Mouse (Mus musculus): ENCODE results near the gene Olfr50. TPM values are rescaled to one million over a fixed set of nuclear protein-coding genes. Genes with fewer than 3 reads are reported as not detected.

Gene Olfr50
- polyA plus RNA-seq (2012; rRNA removed): not detected in 2 replicates
- not detected in 2 replicates for polyA plus RNA-seq (2014; fragmentation: Nextera tagmentation; extraction: Ambion mirVana)

GRCm38 (mm10) chr2:36790238-36790637 is at the start of gene Olfr50:
Olfr50 (plus strand) TSS chr2:36790538.
- TF ChIP-seq POLR2A (IDR thresholded peaks at IDR 0.05; ENCODE audit: borderline replicate concordance, extremely low read depth, insufficient read depth, insufficient read length): no peak
- 80% methylated on average over 2 of the region's 2 CpGs for WGBS
- Histone ChIP-seq H3K27ac (replicated peaks; ENCODE audit: low read depth, low read length) (no peak within 1 kb of the TSS), H3K9ac (ENCODE audit: low read depth, low read length, severe bottlenecking) (no peak within 1 kb of the TSS), H3K4me2 (replicated peaks; ENCODE audit: low read depth, low read length, severe bottlenecking) (no peak within 1 kb of the TSS), H3K4me3 (replicated peaks; ENCODE audit: low read length) (no peak within 1 kb of the TSS), H3K9me3 (ENCODE audit: control insufficient read depth, low read length) (peaks cover 5% of the 10 kb centered on the region; the same call in 1 of the 2 replicates), H3K36me3 (ENCODE audit: control insufficient read depth, insufficient read depth, low read length) (no peaks in the 10 kb centered on the region), H3K4me1 (ENCODE audit: control insufficient read depth, insufficient read depth, low read length) (no peaks in the 10 kb centered on the region), H3K27me3 (ENCODE audit: control insufficient read depth, insufficient read depth, low read length) (no peaks in the 10 kb centered on the region)
- ATAC-seq (ENCODE audit: low FRiP score, low read depth): no peak
- DNase-seq (ENCODE audit: low spot score): no peak

GRCm38 (mm10) chr2:36783976-36784375 is 6.4 kb upstream of the Olfr50 start, which contains the start of gene Olfr348:
Olfr348 (plus strand) TSS chr2:36784276.
- Histone ChIP-seq H3K4me1 (ENCODE audit: control insufficient read depth, insufficient read depth, low read length) (no peaks in the 10 kb centered on the region), H3K9ac (ENCODE audit: low read depth, low read length, severe bottlenecking) (no peak within 1 kb of the TSS), H3K36me3 (ENCODE audit: control insufficient read depth, insufficient read depth, low read length) (no peaks in the 10 kb centered on the region), H3K4me3 (replicated peaks; ENCODE audit: low read length) (no peak within 1 kb of the TSS), H3K4me2 (replicated peaks; ENCODE audit: low read depth, low read length, severe bottlenecking) (no peak within 1 kb of the TSS), H3K27ac (replicated peaks; ENCODE audit: low read depth, low read length) (no peak within 1 kb of the TSS), H3K9me3 (ENCODE audit: control insufficient read depth, low read length) (peaks cover 4% of the 10 kb centered on the region; the same call in 1 of the 2 replicates), H3K27me3 (ENCODE audit: control insufficient read depth, insufficient read depth, low read length) (no peaks in the 10 kb centered on the region)
- no peak for TF ChIP-seq POLR2A (IDR thresholded peaks at IDR 0.05; ENCODE audit: borderline replicate concordance, extremely low read depth, insufficient read depth, insufficient read length)
- 66% methylated on average over 2 of the region's 2 CpGs for WGBS
- ATAC-seq (ENCODE audit: low FRiP score, low read depth) (no peak), DNase-seq (ENCODE audit: low spot score) (no peak)

- TF ChIP-seq POLR2A (IDR thresholded peaks at IDR 0.05; ENCODE audit: borderline replicate concordance, extremely low read depth, insufficient read depth, insufficient read length): no peak
- no peaks in the 10 kb centered on the region for H3K27me3 ChIP-seq (ENCODE audit: control insufficient read depth, insufficient read depth, low read length)
- H3K4me2 ChIP-seq (replicated peaks; ENCODE audit: low read depth, low read length, severe bottlenecking): no peak within 1 kb of the TSS
- no peak for DNase-seq (ENCODE audit: low spot score)
- no peak for ATAC-seq (ENCODE audit: low FRiP score, low read depth)
- no peaks in the 10 kb centered on the region for H3K36me3 ChIP-seq (ENCODE audit: control insufficient read depth, insufficient read depth, low read length)
- no peak within 1 kb of the TSS for H3K4me3 ChIP-seq (replicated peaks; ENCODE audit: low read length)
- H3K27ac ChIP-seq (replicated peaks; ENCODE audit: low read depth, low read length): no peak within 1 kb of the TSS
- WGBS: 47% methylated on average over 1 of the region's 1 CpGs
- H3K9me3 ChIP-seq (ENCODE audit: control insufficient read depth, low read length): no peaks in the 10 kb centered on the region
- H3K4me1 ChIP-seq (ENCODE audit: control insufficient read depth, insufficient read depth, low read length): no peaks in the 10 kb centered on the region
- H3K9ac ChIP-seq (ENCODE audit: low read depth, low read length, severe bottlenecking): no peak within 1 kb of the TSS
These were observed 26.6 kb downstream of the Olfr50 start, which contains the start of gene Olfr3 for GRCm38 (mm10) chr2:36816932-36817331. Olfr3 (minus strand) TSS chr2:36817032.

- no peaks in the 10 kb centered on the region for H3K36me3 ChIP-seq (ENCODE audit: control insufficient read depth, insufficient read depth, low read length)
- TF ChIP-seq POLR2A (IDR thresholded peaks at IDR 0.05; ENCODE audit: borderline replicate concordance, extremely low read depth, insufficient read depth, insufficient read length): no peak
- H3K4me2 ChIP-seq (replicated peaks; ENCODE audit: low read depth, low read length, severe bottlenecking): no peak within 1 kb of the TSS
- no peaks in the 10 kb centered on the region for H3K27me3 ChIP-seq (ENCODE audit: control insufficient read depth, insufficient read depth, low read length)
- H3K9me3 ChIP-seq (ENCODE audit: control insufficient read depth, low read length): peaks cover 10% of the 10 kb centered on the region; the same call in 1 of the 2 replicates
- WGBS: 92% methylated on average over 1 of the region's 1 CpGs
- no peak for ATAC-seq (ENCODE audit: low FRiP score, low read depth)
- no peak within 1 kb of the TSS for H3K27ac ChIP-seq (replicated peaks; ENCODE audit: low read depth, low read length)
- no peak within 1 kb of the TSS for H3K9ac ChIP-seq (ENCODE audit: low read depth, low read length, severe bottlenecking)
- H3K4me3 ChIP-seq (replicated peaks; ENCODE audit: low read length): no peak within 1 kb of the TSS
- no peak for DNase-seq (ENCODE audit: low spot score)
- no peaks in the 10 kb centered on the region for H3K4me1 ChIP-seq (ENCODE audit: control insufficient read depth, insufficient read depth, low read length)
These were observed 55.7 kb downstream of the Olfr50 start, which contains the start of gene Olfr350 for GRCm38 (mm10) chr2:36846010-36846409. Olfr350 (plus strand) TSS chr2:36846310.

Other genes starting within 250 kb of the Olfr50 start
- gene Olfr344, start 223.9 kb upstream of the Olfr50 start, polyA plus RNA-seq (2012; rRNA removed): not detected in 2 replicates
- not detected in 2 replicates for gene Olfr344, start 223.9 kb upstream of the Olfr50 start, polyA plus RNA-seq (2014; fragmentation: Nextera tagmentation; extraction: Ambion mirVana)
- gene Olfr345, start 150.5 kb upstream of the Olfr50 start, polyA plus RNA-seq (2012; rRNA removed): not detected in 2 replicates
- gene Olfr345, start 150.5 kb upstream of the Olfr50 start, polyA plus RNA-seq (2014; fragmentation: Nextera tagmentation; extraction: Ambion mirVana): not detected in 2 replicates
- gene Olfr346, start 104.8 kb upstream of the Olfr50 start, polyA plus RNA-seq (2012; rRNA removed): not detected in 2 replicates
- gene Olfr346, start 104.8 kb upstream of the Olfr50 start, polyA plus RNA-seq (2014; fragmentation: Nextera tagmentation; extraction: Ambion mirVana): not detected in 2 replicates
- gene Olfr347, start 58.6 kb upstream of the Olfr50 start, polyA plus RNA-seq (2012; rRNA removed): not detected in 2 replicates
- gene Olfr347, start 58.6 kb upstream of the Olfr50 start, polyA plus RNA-seq (2014; fragmentation: Nextera tagmentation; extraction: Ambion mirVana): not detected in 2 replicates
- gene Olfr348, start 6.3 kb upstream of the Olfr50 start, polyA plus RNA-seq (2012; rRNA removed): not detected in 2 replicates
- gene Olfr348, start 6.3 kb upstream of the Olfr50 start, polyA plus RNA-seq (2014; fragmentation: Nextera tagmentation; extraction: Ambion mirVana): not detected in 2 replicates
- not detected in 2 replicates for gene Olfr3, start 26.5 kb downstream of the Olfr50 start, polyA plus RNA-seq (2012; rRNA removed)
- gene Olfr3, start 26.5 kb downstream of the Olfr50 start, polyA plus RNA-seq (2014; fragmentation: Nextera tagmentation; extraction: Ambion mirVana): not detected in 2 replicates
- not detected in 2 replicates for gene Olfr350, start 55.8 kb downstream of the Olfr50 start, polyA plus RNA-seq (2012; rRNA removed)
- gene Olfr350, start 55.8 kb downstream of the Olfr50 start, polyA plus RNA-seq (2014; fragmentation: Nextera tagmentation; extraction: Ambion mirVana): not detected in 2 replicates
- not detected in 2 replicates for gene Olfr351, start 72.1 kb downstream of the Olfr50 start, polyA plus RNA-seq (2012; rRNA removed)
- gene Olfr351, start 72.1 kb downstream of the Olfr50 start, polyA plus RNA-seq (2014; fragmentation: Nextera tagmentation; extraction: Ambion mirVana): not detected in 2 replicates
- gene Olfr352, start 77.9 kb downstream of the Olfr50 start, polyA plus RNA-seq (2012; rRNA removed): not detected in 2 replicates
- gene Olfr352, start 77.9 kb downstream of the Olfr50 start, polyA plus RNA-seq (2014; fragmentation: Nextera tagmentation; extraction: Ambion mirVana): not detected in 2 replicates
- not detected in 2 replicates for gene Olfr353, start 102.4 kb downstream of the Olfr50 start, polyA plus RNA-seq (2012; rRNA removed)
- gene Olfr353, start 102.4 kb downstream of the Olfr50 start, polyA plus RNA-seq (2014; fragmentation: Nextera tagmentation; extraction: Ambion mirVana): not detected in 2 replicates
- not detected in 2 replicates for gene Olfr354, start 115.1 kb downstream of the Olfr50 start, polyA plus RNA-seq (2012; rRNA removed)
- gene Olfr354, start 115.1 kb downstream of the Olfr50 start, polyA plus RNA-seq (2014; fragmentation: Nextera tagmentation; extraction: Ambion mirVana): not detected in 2 replicates
- gene Olfr355, start 138.4 kb downstream of the Olfr50 start, polyA plus RNA-seq (2012; rRNA removed): not detected in 2 replicates
- gene Olfr355, start 138.4 kb downstream of the Olfr50 start, polyA plus RNA-seq (2014; fragmentation: Nextera tagmentation; extraction: Ambion mirVana): not detected in 2 replicates
- gene Olfr356, start 146.6 kb downstream of the Olfr50 start, polyA plus RNA-seq (2012; rRNA removed): not detected in 2 replicates
- gene Olfr356, start 146.6 kb downstream of the Olfr50 start, polyA plus RNA-seq (2014; fragmentation: Nextera tagmentation; extraction: Ambion mirVana): not detected in 2 replicates
- gene Olfr357, start 203.3 kb downstream of the Olfr50 start, polyA plus RNA-seq (2012; rRNA removed): not detected in 2 replicates
- not detected in 2 replicates for gene Olfr357, start 203.3 kb downstream of the Olfr50 start, polyA plus RNA-seq (2014; fragmentation: Nextera tagmentation; extraction: Ambion mirVana)
- gene Olfr358, start 218.8 kb downstream of the Olfr50 start, polyA plus RNA-seq (2012; rRNA removed): not detected in 2 replicates
- not detected in 2 replicates for gene Olfr358, start 218.8 kb downstream of the Olfr50 start, polyA plus RNA-seq (2014; fragmentation: Nextera tagmentation; extraction: Ambion mirVana)